Mouse (Mus musculus) left cerebral cortex, postnatal 14 days (tissue): ENCODE results near the gene Fgf4. TPM values are rescaled to one million over a fixed set of nuclear protein-coding genes. Genes with fewer than 3 reads are reported as not detected.
"Not testable (repeated sequence)": the region's sequence is repeated elsewhere in the genome, so short reads cannot be mapped to it uniquely, and the experiment has no call there.

Source experiments
- DNase-seq, 2 experiments: peaks; one replicate each; pipeline ENCODE4 v3.0.0; 2021 to 2022; ENCODE audit warnings: low spot score in 2 of 2, mixed read lengths in 1 of 2
- intact Hi-C: fragments of 180-260 bp; cut with DNase I; formaldehyde crosslinking; loops from one replicate; pipeline ENCODE4 v1.15.1; 2025
- total RNA-seq, 2 experiments: library from RNA; stranded (reverse); gene quantifications; 2 replicates each; pipeline ENCODE4 v1.2.3; 2021

Gene Fgf4
- total RNA-seq, 2 experiments from 2014 or later, result not detected

DNA sequence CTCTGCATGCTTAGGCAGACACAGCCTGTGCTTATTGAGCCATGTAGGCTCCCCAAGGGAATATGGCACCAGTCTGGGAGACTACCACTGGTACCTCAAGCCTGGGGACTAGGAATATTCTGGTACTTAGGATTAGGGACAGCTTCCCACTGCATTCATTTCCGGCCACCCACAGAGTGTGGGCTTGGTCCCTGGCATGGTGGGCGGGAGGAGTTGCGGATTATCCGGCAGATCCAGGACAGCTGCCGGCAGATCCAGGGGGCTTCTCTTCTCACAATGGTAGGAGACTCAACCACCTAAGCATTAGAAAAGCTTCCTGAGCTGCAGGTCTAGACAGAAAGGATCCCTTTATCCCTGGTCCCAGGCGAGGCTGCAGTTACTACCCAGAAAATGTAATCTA lies 51.3 kb downstream of the Fgf4 start:
- intact Hi-C loops, result loop anchor here (5.0 kb wide), 2 partner anchors 51 to 311 kb away; partner anchors contain the start of gene Fgf4
- no peak for DNase-seq

DNA sequence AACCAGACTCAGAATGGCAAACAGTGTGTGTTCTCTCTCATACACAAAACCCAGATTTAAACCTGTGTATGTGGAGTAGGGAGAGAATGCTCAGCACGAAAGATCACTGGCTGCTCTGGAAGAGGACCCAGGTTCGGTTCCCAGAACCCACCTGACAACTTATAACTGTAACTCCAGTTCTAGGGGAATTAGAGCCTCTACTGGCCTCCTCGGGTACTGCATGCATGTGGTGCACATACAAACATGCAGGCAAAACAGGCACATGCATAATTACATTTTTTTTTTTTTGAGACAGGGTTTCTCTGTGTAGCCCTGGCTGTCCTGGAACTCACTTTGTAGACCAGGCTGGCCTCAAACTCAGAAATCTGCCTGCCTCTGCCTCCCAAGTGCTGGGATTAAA lies 58.3 kb downstream of the Fgf4 start:
- intact Hi-C loops, DNase-seq: not testable (repeated sequence)

DNA sequence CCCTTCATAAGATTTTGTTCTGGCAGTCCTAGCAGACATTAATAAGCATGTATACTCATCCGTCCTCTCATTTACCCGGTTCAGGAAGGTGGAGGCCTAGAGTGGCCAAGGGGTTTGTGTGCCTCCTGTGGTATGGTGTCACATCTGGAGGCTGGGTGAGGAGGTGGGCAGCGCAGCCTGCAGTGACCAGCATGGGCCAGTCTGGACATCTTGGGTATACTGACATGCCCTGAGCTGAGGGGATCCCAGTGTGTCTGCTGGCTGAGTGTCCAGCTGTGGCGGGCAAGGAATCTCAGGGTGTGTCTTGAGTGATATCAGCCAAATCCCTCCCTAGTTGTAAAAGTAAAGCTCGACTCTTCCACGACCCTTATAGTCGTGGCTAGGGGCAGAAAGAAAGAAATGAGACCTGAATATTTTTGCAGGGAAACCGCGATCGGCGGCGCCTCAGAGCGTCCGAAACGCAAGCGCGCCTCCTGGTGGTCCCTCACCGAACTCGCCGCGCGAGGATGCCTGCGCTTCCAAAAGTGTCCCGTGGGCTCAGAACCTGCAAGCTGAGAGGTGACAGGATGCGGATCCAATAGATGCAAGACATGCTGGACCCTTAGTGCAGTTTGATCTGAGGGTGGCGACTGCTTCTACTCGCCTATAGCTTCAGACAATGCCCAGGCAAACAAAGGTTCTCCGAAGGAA lies 59.7 kb downstream of the Fgf4 start:
- intact Hi-C loops, result no loop called here
- peak; percentile 52 to 81 for DNase-seq

DNA sequence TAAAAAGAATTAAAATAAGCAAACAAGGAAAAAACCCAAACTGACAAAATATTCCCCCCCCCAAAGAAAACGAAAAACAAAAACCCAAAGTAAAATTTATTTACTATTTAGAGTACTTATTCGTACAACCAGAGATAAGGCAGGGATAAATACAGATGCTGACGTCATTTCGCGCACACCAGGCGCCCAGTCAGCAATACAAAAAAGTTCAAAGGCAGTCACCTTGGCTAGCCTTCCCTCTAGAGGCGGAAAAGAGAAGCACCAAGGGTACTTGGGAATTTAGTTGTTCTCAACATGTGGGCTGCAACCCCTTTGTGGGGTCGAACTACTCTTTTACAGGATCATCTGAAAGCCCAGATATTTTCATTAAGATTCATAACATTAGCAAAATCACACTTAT lies 60.6 kb downstream of the Fgf4 start:
- no peak for DNase-seq
- intact Hi-C loops, result no loop called here

DNA sequence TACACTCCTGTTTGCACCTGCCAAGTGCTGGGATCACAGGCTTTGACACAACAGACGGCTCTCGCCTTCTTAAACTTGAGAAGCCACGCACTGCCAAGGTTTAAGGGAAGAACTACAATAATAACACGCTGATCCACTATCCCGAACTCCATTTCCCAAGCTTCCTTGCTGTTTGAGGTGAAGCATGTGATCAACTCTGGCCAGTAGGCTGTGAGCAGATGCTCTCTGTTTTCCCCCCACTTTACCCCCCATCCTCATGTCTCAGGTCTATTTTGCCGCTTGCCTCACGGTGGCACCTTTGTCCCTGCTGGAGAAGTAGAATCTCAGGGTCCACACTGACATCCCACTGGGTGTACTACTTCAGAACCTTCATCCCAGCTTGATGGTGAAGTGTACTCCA lies 61.5 kb downstream of the Fgf4 start:
- intact Hi-C loops, result no loop called here
- peak; percentile 46 to 67 for DNase-seq

DNA sequence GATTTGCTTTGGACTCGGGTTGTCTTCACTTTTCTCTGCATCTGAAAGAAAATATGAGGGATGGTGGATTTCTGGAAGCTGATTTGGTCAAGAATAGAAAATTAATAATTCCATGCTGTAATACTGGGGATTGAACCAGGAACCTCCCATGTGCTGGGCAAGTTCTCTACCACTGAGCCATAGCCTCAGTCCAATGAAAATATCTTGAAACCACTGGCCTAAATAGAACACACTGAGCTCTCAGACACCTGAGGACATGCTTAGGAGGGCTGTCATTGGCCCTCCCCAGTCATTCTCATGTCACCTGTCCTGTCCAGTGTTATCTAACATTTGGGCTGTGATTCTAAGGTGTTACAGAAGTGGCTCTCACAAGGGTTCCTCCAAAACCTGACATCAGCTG lies 64.0 kb downstream of the Fgf4 start:
- intact Hi-C loops, result no loop called here
- peak in 1 of 2 experiments; percentile 53 for DNase-seq

DNA sequence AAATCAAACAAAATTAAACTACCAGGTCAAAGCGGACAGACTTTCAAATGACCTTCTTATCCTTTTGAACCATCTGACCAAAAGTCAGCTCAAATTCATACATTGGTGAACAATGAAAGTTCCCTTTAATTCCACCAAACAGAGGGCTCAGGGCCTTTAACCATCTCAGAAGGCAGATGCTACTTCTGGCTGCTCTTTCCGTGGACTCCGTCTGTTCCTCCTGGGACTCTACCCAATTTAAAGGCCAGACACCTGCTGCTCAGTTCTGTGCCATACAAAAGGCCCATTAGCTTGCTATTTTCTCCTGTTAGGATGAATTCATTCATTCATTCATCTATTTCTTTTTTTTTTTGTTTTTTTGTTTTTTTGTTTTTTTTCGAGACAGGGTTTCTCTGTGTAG lies 65.7 kb downstream of the Fgf4 start:
- intact Hi-C loops, result no loop called here
- no peak for DNase-seq

DNA sequence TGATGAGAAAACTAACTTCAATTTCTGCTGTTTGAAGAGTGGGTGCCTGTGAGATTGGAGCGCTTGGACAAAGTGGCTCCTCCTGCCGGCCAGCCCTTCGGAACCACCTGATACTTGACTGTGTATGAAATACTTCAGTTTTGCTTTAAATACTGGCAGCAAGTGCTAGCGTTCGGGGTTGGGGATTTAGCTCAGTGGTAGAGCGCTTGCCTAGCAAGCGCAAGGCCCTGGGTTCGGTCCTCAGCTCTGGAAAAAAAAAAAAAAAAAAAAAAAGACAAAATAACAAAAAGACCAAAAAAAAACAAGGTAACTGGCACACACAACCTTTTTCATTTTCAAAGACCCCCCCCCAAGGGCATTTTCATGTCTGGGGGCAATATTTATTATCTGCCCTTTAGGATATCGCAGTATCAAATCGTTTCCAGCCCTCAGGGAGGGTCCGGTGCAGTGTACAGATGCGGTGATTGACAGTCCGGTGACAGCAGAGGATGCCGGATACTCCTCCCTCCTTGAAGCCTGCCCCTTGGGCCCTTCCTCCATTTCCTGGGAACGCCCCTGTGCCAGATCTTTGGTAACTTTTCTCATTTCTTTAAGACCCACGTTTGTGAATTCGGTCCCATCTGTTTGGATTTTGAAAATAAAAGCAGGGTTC lies 67.3 kb downstream of the Fgf4 start:
- peak; percentile 88 for DNase-seq
- intact Hi-C loops, result no loop called here

Other genes starting within 250 kb of the Fgf4 start
- gene Ano1, start 95.4 kb upstream of the Fgf4 start, total RNA-seq, result 1 to 10 TPM; 3.1 to 3.5 TPM
- under 1 TPM in 1 of 2 experiments, not detected in 1; 0.24 TPM for gene Fgf3, start 9.3 kb upstream of the Fgf4 start, total RNA-seq
- not detected for gene Fgf15, start 49.2 kb downstream of the Fgf4 start, total RNA-seq
- gene LTO1, start 67.7 kb downstream of the Fgf4 start, total RNA-seq, result 10 to 100 TPM; 20.2 to 25.2 TPM
- gene Ccnd1, start 92.6 kb downstream of the Fgf4 start, total RNA-seq, result 10 to 100 TPM; 26.3 to 39.2 TPM